In the genomic region with DNA sequence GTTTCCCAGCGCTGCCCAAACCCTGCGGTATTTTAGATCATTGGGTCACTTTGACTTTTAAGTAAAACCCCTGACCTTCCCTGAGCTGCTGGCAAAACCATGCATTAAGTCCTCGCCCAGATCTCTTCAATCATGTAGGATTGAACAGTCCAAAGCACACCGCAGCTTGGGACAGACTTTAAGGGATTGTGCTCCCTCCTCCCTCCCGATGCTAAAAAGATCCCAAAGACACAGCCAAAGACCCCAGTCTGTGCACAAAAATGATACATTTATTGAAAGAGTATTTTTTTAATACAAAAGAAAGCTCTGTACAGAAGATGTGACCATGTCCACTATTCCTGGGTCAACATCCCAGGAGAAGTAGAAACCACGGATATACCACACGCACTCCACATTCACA, we compare ENCODE assay signal across 8 mouse cellular contexts. TPM values are rescaled to one million over a fixed set of nuclear protein-coding genes. Genes with fewer than 3 reads are reported as not detected.
DNase-seq lines count a peak whose midpoint lies in the region; ATAC-seq and TF ChIP-seq lines count a peak whose summit lies in the region.
"Had no signal": no experiment of that assay in that cellular context is flagged by ENCODE, and none has a peak within 500 bp of the region (broad histone marks: within the 10 kb centered on the region; RNA-seq: fewer than 3 reads in every experiment).

No protein-coding gene starts in this region.

- TF ChIP-seq POLR2A in lung, adult 2 months (IDR thresholded peaks at IDR 0.05; ENCODE audit: borderline replicate concordance, extremely low read depth, low read depth, low read length) = no peak

- H3K9ac ChIP-seq in intestine, embryonic 16.5 days (ENCODE audit: low read depth, low read length) = peak overlapping the region; percentile 76; the same call in 1 of the 2 replicates
- peak overlapping the region; percentile 83 for H3K9ac ChIP-seq in neural tube, embryonic 13.5 days

- H3K4me2 ChIP-seq in intestine, embryonic 16.5 days (ENCODE audit: low read depth, low read length) = peak overlapping the region; percentile 93
- H3K4me2 ChIP-seq in neural tube, embryonic 13.5 days = peak overlapping the region; percentile 81

- H3K4me1 ChIP-seq in lung, adult 2 months (ENCODE audit: control insufficient read depth, insufficient read depth, low read length) = peaks cover 5% of the 10 kb centered on the region; the same call in 1 of the 2 replicates
- peaks cover 35% of the 10 kb centered on the region for H3K4me1 ChIP-seq in forebrain, embryonic 10.5 days
- peaks cover 14% of the 10 kb centered on the region for H3K4me1 ChIP-seq in intestine, embryonic 16.5 days (ENCODE audit: control insufficient read depth, insufficient read depth, low read length)
- H3K4me1 ChIP-seq in neural tube, embryonic 13.5 days (replicated peaks) = peaks cover 27% of the 10 kb centered on the region

- peaks cover 37% of the 10 kb centered on the region for H3K36me3 ChIP-seq in forebrain, embryonic 10.5 days (replicated peaks)
- H3K36me3 ChIP-seq in intestine, embryonic 16.5 days (ENCODE audit: control insufficient read depth, insufficient read depth, low read length) = peaks cover 19% of the 10 kb centered on the region
- H3K36me3 ChIP-seq in neural tube, embryonic 13.5 days = peaks cover 55% of the 10 kb centered on the region

- WGBS in lung, adult 2 months = 43% methylated on average over 7 of the region's 7 CpGs
- WGBS in forebrain, embryonic 10.5 days = 4% methylated on average over 7 of the region's 7 CpGs
- WGBS in intestine, embryonic 16.5 days = 30% methylated on average over 7 of the region's 7 CpGs
- 10% methylated on average over 7 of the region's 7 CpGs for WGBS in neural tube, embryonic 13.5 days

- H3K4me3 ChIP-seq in lung, adult 2 months (replicated peaks; ENCODE audit: extremely low read depth, low read depth, low read length) = peak overlapping the region; percentile 87
- peak overlapping the region; percentile 66 for H3K4me3 ChIP-seq in forebrain, embryonic 10.5 days
- H3K4me3 ChIP-seq in intestine, embryonic 16.5 days (ENCODE audit: low read length) = peak overlapping the region; percentile 63
- peak overlapping the region; percentile 64 for H3K4me3 ChIP-seq in neural tube, embryonic 13.5 days

- no peaks in the 10 kb centered on the region for H3K9me3 ChIP-seq in forebrain, embryonic 10.5 days
- no peaks in the 10 kb centered on the region for H3K9me3 ChIP-seq in intestine, embryonic 16.5 days (ENCODE audit: control insufficient read depth, low read length)
- H3K9me3 ChIP-seq in neural tube, embryonic 13.5 days = no peaks in the 10 kb centered on the region

- H3K27ac ChIP-seq in forebrain, embryonic 10.5 days = 0 out of 2 replicates have a peak overlapping the region, but pooled peaks have one; percentile 77
- H3K27ac ChIP-seq in intestine, embryonic 16.5 days (ENCODE audit: low read length) = no peak overlapping the region
- H3K27ac ChIP-seq in neural tube, embryonic 13.5 days (replicated peaks) = no peak overlapping the region

- H3K27me3 ChIP-seq in forebrain, embryonic 10.5 days (ENCODE audit: poor library complexity, severe bottlenecking) = peaks cover 55% of the 10 kb centered on the region
- no peaks in the 10 kb centered on the region for H3K27me3 ChIP-seq in intestine, embryonic 16.5 days (replicated peaks; ENCODE audit: control insufficient read depth, insufficient read depth, low read length)
- H3K27me3 ChIP-seq in neural tube, embryonic 13.5 days = peaks cover 12% of the 10 kb centered on the region

- no peak for TF ChIP-seq CTCF in lung, adult 2 months (IDR thresholded peaks at IDR 0.05; ENCODE audit: insufficient read depth, low read length)

- ATAC-seq in intestine, embryonic 16.5 days = no peak
- ATAC-seq in neural tube, embryonic 13.5 days (ENCODE audit: low read depth) = no peak
- ATAC-seq in erythroid progenitor cell, adult 5-6 weeks (replicated peaks; ENCODE audit: low FRiP score, poor library complexity, severe bottlenecking) = no peak

- DNase-seq in lung, adult 2 months = no peak
- no peak for DNase-seq in lung, postnatal 4 days
- no peak for DNase-seq in forebrain, embryonic 10.5 days (ENCODE audit: extremely low spot score, low spot score)
- DNase-seq in kidney, adult 9 months = no peak

RNA-seq across cellular contexts. Expression of a gene that starts 0.4 kb away (rescaled TPM):
- 25.3 and 27.5 TPM in 2 replicates for polyA plus RNA-seq in lung, adult 2 months (2012; rRNA removed)
- polyA plus RNA-seq in forebrain, embryonic 10.5 days (2016; fragmentation: Nextera tagmentation; extraction: Ambion mirVana) = 3.5 and 3.7 TPM in 2 replicates
- 2.8 and 3.0 TPM in 2 replicates for polyA plus RNA-seq in intestine, embryonic 16.5 days (2015; fragmentation: Nextera tagmentation; extraction: Ambion mirVana)
- 16.4 and 17.0 TPM in 2 replicates for polyA plus RNA-seq in neural tube, embryonic 13.5 days (2015; fragmentation: Nextera tagmentation; extraction: Ambion mirVana)
- total RNA-seq in erythroid progenitor cell, adult 5-6 weeks (2015; ENCODE audit: low replicate concordance) = 0.42 and 5.8 TPM in 2 replicates
- 0.26 TPM in 1 of 2 replicates, not detected in the other for total RNA-seq in erythroid progenitor cell, adult 5-6 weeks (2017; ENCODE audit: low replicate concordance)

RNA-seq across cellular contexts. Expression of a gene that starts 9.4 kb away (rescaled TPM):
- polyA plus RNA-seq in lung, adult 2 months (2012; rRNA removed) = 162 and 190 TPM in 2 replicates
- polyA plus RNA-seq in forebrain, embryonic 10.5 days (2016; fragmentation: Nextera tagmentation; extraction: Ambion mirVana) = 5.4 and 5.5 TPM in 2 replicates
- 4.9 and 5.9 TPM in 2 replicates for polyA plus RNA-seq in intestine, embryonic 16.5 days (2015; fragmentation: Nextera tagmentation; extraction: Ambion mirVana)
- polyA plus RNA-seq in neural tube, embryonic 13.5 days (2015; fragmentation: Nextera tagmentation; extraction: Ambion mirVana) = 4.7 and 5.4 TPM in 2 replicates
- total RNA-seq in erythroid progenitor cell, adult 5-6 weeks (2015; ENCODE audit: low replicate concordance) = 12.2 and 23.8 TPM in 2 replicates
- total RNA-seq in erythroid progenitor cell, adult 5-6 weeks (2017; ENCODE audit: low replicate concordance) = 7.2 and 9.9 TPM in 2 replicates

RNA-seq across cellular contexts. Expression of a gene that starts 50.1 kb away (rescaled TPM):
- 0.78 and 2.0 TPM in 2 replicates for polyA plus RNA-seq in lung, adult 2 months (2012; rRNA removed)
- polyA plus RNA-seq in forebrain, embryonic 10.5 days (2016; fragmentation: Nextera tagmentation; extraction: Ambion mirVana) = 107 TPM in 2 replicates
- polyA plus RNA-seq in intestine, embryonic 16.5 days (2015; fragmentation: Nextera tagmentation; extraction: Ambion mirVana) = 40.4 and 45.1 TPM in 2 replicates
- polyA plus RNA-seq in neural tube, embryonic 13.5 days (2015; fragmentation: Nextera tagmentation; extraction: Ambion mirVana) = 19.0 and 19.2 TPM in 2 replicates
- total RNA-seq in erythroid progenitor cell, adult 5-6 weeks (2015; ENCODE audit: low replicate concordance) = 3.8 and 5.0 TPM in 2 replicates
- 0.64 and 1.9 TPM in 2 replicates for total RNA-seq in erythroid progenitor cell, adult 5-6 weeks (2017; ENCODE audit: low replicate concordance)
- total RNA-seq: neutrophil, adult 5-6 weeks had no signal

RNA-seq across cellular contexts. Expression of a gene that starts 59.1 kb away (rescaled TPM):
- 0.17 and 0.19 TPM in 2 replicates for polyA plus RNA-seq in lung, adult 2 months (2012; rRNA removed)
- polyA plus RNA-seq in forebrain, embryonic 10.5 days (2016; fragmentation: Nextera tagmentation; extraction: Ambion mirVana) = 0.71 and 1.1 TPM in 2 replicates
- polyA plus RNA-seq in intestine, embryonic 16.5 days (2015; fragmentation: Nextera tagmentation; extraction: Ambion mirVana) = 0.15 and 0.16 TPM in 2 replicates
- polyA plus RNA-seq in neural tube, embryonic 13.5 days (2015; fragmentation: Nextera tagmentation; extraction: Ambion mirVana) = 6.0 and 6.9 TPM in 2 replicates
- not detected in 2 replicates for total RNA-seq in erythroid progenitor cell, adult 5-6 weeks (2015; ENCODE audit: low replicate concordance)
- not detected in 2 replicates for total RNA-seq in erythroid progenitor cell, adult 5-6 weeks (2017; ENCODE audit: low replicate concordance)

Comparison
In these comparisons a context has a peak if more than half of its experiments do, and no peak if none do; other contexts are left out.
1. RNA of a gene that starts 9.4 kb away (polyA plus RNA-seq): 162 to 190 TPM in lung, adult 2 months; 4.9 to 5.9 TPM in intestine, embryonic 16.5 days, 5.4 to 5.5 TPM in forebrain, embryonic 10.5 days and 4.7 to 5.4 TPM in neural tube, embryonic 13.5 days; every median in the first group is over 10 times any median in the second.
2. Peak in every context shown above with its lines, with median percentiles within 50 percentile points of each other: H3K4me3 ChIP-seq.